Mouse (Mus musculus) bone marrow macrophage, adult 2 months (primary cell): ENCODE measurements at regions not wholly inside any gene's neighbourhood (a gene's known extent, or its start where the extent isn't known, plus 50 kb on each side); places are given as distances from the start of the nearest gene placed in this dataset.

Experiments used
- CTCF ChIP-seq: IDR thresholded peaks from 2 replicates; pipeline ENCODE4 v1.5.1; 2012; ENCODE audit warnings: low read depth, mild to moderate bottlenecking, low read length, moderate library complexity
- POLR2A ChIP-seq: IDR thresholded peaks from 2 replicates; pipeline ENCODE4 v1.6.1; 2012; ENCODE audit warnings: mild to moderate bottlenecking, low read depth, low read length, borderline replicate concordance

GRCm38 (mm10) chr12:77666411-77666810 lies 428.5 kb downstream of the Fut8 start:
- TF ChIP-seq POLR2A, result no peak
- no peak for TF ChIP-seq CTCF
